Mouse (Mus musculus): ENCODE measurements around the gene Acot3. TPM values are rescaled to one million over a fixed set of nuclear protein-coding genes. Genes with fewer than 3 reads are reported as not detected.

The Acot3 gene
- polyA plus RNA-seq, 1 experiment from 2014 or later = 0.70 TPM

DNA sequence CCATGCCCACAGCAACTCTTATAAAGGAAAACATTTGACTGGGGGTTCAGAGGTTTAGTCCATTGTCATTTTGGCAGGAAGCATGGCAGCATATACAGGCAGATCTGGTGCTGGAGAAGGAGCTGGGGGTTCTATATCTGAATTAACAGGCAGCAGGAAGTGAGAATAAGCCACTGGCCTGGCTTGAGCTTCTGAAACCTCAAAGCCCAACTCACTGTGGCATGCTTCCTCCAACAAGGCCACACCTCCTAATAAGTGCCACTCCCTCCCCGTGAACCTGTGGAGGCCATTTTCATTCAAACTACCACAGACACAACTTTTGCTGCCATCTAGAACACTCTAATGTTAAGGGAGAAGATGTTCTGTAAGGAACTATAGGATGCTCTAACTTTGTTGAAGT is 55.7 kb downstream of the Acot3 start:
- no peaks in the 10 kb centered on the region for H3K9me3 ChIP-seq (replicated peaks)
- H3K27ac ChIP-seq = no peak overlapping the region
- H3K36me3 ChIP-seq (ENCODE audit: poor library complexity, severe bottlenecking) = no peaks in the 10 kb centered on the region
- no peak overlapping the region for H3K9ac ChIP-seq
- no peak for ATAC-seq
- no peaks in the 10 kb centered on the region for H3K4me1 ChIP-seq
- H3K27me3 ChIP-seq = no peaks in the 10 kb centered on the region
- 89% methylated on average over 1 of the region's 1 CpGs for WGBS
- no peak overlapping the region for H3K4me3 ChIP-seq
- no peak overlapping the region for H3K4me2 ChIP-seq

DNA sequence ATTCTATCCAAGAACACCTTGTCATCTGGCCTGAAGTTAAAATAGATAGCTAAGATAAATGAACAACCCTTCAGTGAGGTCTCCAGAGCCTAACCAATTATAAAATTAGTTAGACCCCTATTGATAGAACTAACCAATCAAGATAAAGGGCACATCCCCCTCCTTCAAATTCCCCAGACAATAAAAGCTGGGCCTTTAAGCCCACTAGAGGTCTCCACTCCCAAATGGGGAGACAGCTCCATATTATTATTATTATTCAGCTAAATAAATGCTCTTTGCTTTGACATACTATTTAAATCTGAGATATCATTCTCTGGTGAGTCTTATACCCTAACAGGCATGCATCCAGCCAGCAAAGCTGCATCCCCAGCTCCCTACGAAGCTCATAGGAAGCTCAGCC is 58.0 kb downstream of the Acot3 start:
- H3K27me3 ChIP-seq = no peaks in the 10 kb centered on the region
- no peak overlapping the region for H3K4me3 ChIP-seq
- no peak for ATAC-seq
- H3K4me1 ChIP-seq = peaks cover 4% of the 10 kb centered on the region
- no peaks in the 10 kb centered on the region for H3K9me3 ChIP-seq (replicated peaks)
- no peak overlapping the region for H3K4me2 ChIP-seq
- no peak overlapping the region for H3K27ac ChIP-seq
- H3K9ac ChIP-seq = no peak overlapping the region
- no peaks in the 10 kb centered on the region for H3K36me3 ChIP-seq (ENCODE audit: poor library complexity, severe bottlenecking)
- 77% methylated on average over 1 of the region's 1 CpGs for WGBS

Other genes starting within 250 kb of the Acot3 start
- gene Numb, start 130.2 kb upstream of the Acot3 start, polyA plus RNA-seq (2015; fragmentation: Nextera tagmentation; extraction: Ambion mirVana) = 23.2 and 26.2 TPM in 2 replicates
- gene Riox1, start 101.5 kb upstream of the Acot3 start, polyA plus RNA-seq (2015; fragmentation: Nextera tagmentation; extraction: Ambion mirVana) = 8.6 and 9.4 TPM in 2 replicates
- 0.05 TPM in 1 of 2 replicates, not detected in the other for gene Heatr4, start 67.3 kb upstream of the Acot3 start, polyA plus RNA-seq (2015; fragmentation: Nextera tagmentation; extraction: Ambion mirVana)
- 9.9 and 11.1 TPM in 2 replicates for gene Acot2, start 64.3 kb upstream of the Acot3 start, polyA plus RNA-seq (2015; fragmentation: Nextera tagmentation; extraction: Ambion mirVana)
- 54.0 and 56.5 TPM in 2 replicates for gene Acot1, start 42.7 kb upstream of the Acot3 start, polyA plus RNA-seq (2015; fragmentation: Nextera tagmentation; extraction: Ambion mirVana)
- 0.09 and 0.10 TPM in 2 replicates for gene Acot4, start 13.8 kb upstream of the Acot3 start, polyA plus RNA-seq (2015; fragmentation: Nextera tagmentation; extraction: Ambion mirVana)
- not detected in 2 replicates for gene Gm49366, start 13.2 kb upstream of the Acot3 start, polyA plus RNA-seq (2015; fragmentation: Nextera tagmentation; extraction: Ambion mirVana)
- gene Acot5, start 17.2 kb downstream of the Acot3 start, polyA plus RNA-seq (2015; fragmentation: Nextera tagmentation; extraction: Ambion mirVana) = not detected in 2 replicates
- gene Acot6, start 48.5 kb downstream of the Acot3 start, polyA plus RNA-seq (2015; fragmentation: Nextera tagmentation; extraction: Ambion mirVana) = 0.84 and 0.99 TPM in 2 replicates
- 9.2 and 11.0 TPM in 2 replicates for gene Dnal1, start 62.2 kb downstream of the Acot3 start, polyA plus RNA-seq (2015; fragmentation: Nextera tagmentation; extraction: Ambion mirVana)
- gene Pnma1, start 96.3 kb downstream of the Acot3 start, polyA plus RNA-seq (2015; fragmentation: Nextera tagmentation; extraction: Ambion mirVana) = 3.6 and 4.3 TPM in 2 replicates
- 5.0 and 5.6 TPM in 2 replicates for gene Elmsan1, start 166.7 kb downstream of the Acot3 start, polyA plus RNA-seq (2015; fragmentation: Nextera tagmentation; extraction: Ambion mirVana)
- 13.3 and 16.7 TPM in 2 replicates for gene Ptgr2, start 233.1 kb downstream of the Acot3 start, polyA plus RNA-seq (2015; fragmentation: Nextera tagmentation; extraction: Ambion mirVana)

Measured in forebrain, embryonic 13.5 days (tissue).